Mouse (Mus musculus): ENCODE measurements around the gene Gprasp1. TPM values are rescaled to one million over a fixed set of nuclear protein-coding genes. Genes with fewer than 3 reads are reported as not detected.
"Not testable (repeated sequence)": the region's sequence is repeated elsewhere in the genome, so short reads cannot be mapped to it uniquely, and the experiment has no call there.

The Gprasp1 gene
- 8.3 and 9.5 TPM in 2 replicates for polyA plus RNA-seq (2015; fragmentation: Nextera tagmentation; extraction: Ambion mirVana)

GRCm38 (mm10) chrX:135742304-135743055 is at the start of gene Gprasp1, which contains the start of gene Armcx5:
Gene Gprasp1, plus strand, starts transcription at chrX:135742733.
Gene Armcx5, plus strand, starts transcription at chrX:135742733.
- H3K4me1 ChIP-seq (replicated peaks), result peaks cover 9% of the 10 kb centered on the region; the same call in 1 of the 2 replicates
- DNase-seq (peak; percentile 73), ATAC-seq (ENCODE audit: low read depth) (peak; percentile 97)
- peak within 1 kb of the TSS; percentile 76 for H3K9ac ChIP-seq
- H3K27ac ChIP-seq, result peak within 1 kb of the TSS; percentile 50; the same call in 1 of the 2 replicates
- peak within 1 kb of the TSS; percentile 71 for H3K4me3 ChIP-seq (replicated peaks)
- H3K36me3 ChIP-seq, result no peaks in the 10 kb centered on the region
- H3K27me3 ChIP-seq, result no peaks in the 10 kb centered on the region
- WGBS (ENCODE audit: insufficient replicate concordance), result 13% methylated on average over 48 of the region's 48 CpGs
- peak within 1 kb of the TSS; percentile 69 for H3K4me2 ChIP-seq
- no peaks in the 10 kb centered on the region for H3K9me3 ChIP-seq (replicated peaks)

GRCm38 (mm10) chrX:135693633-135694032 is 48.9 kb upstream of the Gprasp1 start, which contains the start of gene Tcp11x2:
Gene Tcp11x2, minus strand, starts transcription at chrX:135693790.
- H3K9ac ChIP-seq, result no peak within 1 kb of the TSS
- DNase-seq (no peak), ATAC-seq (ENCODE audit: low read depth) (no peak)
- no peaks in the 10 kb centered on the region for H3K9me3 ChIP-seq (replicated peaks)
- H3K4me2 ChIP-seq, result no peak within 1 kb of the TSS
- no peak within 1 kb of the TSS for H3K27ac ChIP-seq
- H3K27me3 ChIP-seq, result peaks cover 4% of the 10 kb centered on the region; the same call in 1 of the 2 replicates
- WGBS (ENCODE audit: insufficient replicate concordance), result 52% methylated on average over 1 of the region's 1 CpGs
- H3K4me3 ChIP-seq (replicated peaks), result no peak within 1 kb of the TSS
- H3K36me3 ChIP-seq, result no peaks in the 10 kb centered on the region
- H3K4me1 ChIP-seq (replicated peaks), result no peaks in the 10 kb centered on the region

- H3K4me3 ChIP-seq (replicated peaks), result no peak overlapping the region
- no peak for DNase-seq
- no peak overlapping the region for H3K9ac ChIP-seq
- no peak for ATAC-seq (ENCODE audit: low read depth)
- no peaks in the 10 kb centered on the region for H3K9me3 ChIP-seq (replicated peaks)
- no peaks in the 10 kb centered on the region for H3K36me3 ChIP-seq
- H3K4me1 ChIP-seq (replicated peaks), result no peaks in the 10 kb centered on the region
- no peaks in the 10 kb centered on the region for H3K27me3 ChIP-seq
- 57% methylated on average over 1 of the region's 1 CpGs for WGBS (ENCODE audit: insufficient replicate concordance)
- H3K4me2 ChIP-seq, result no peak overlapping the region
- H3K27ac ChIP-seq, result no peak overlapping the region
Measured at GRCm38 (mm10) chrX:135703111-135703510, 39.4 kb upstream of the Gprasp1 start.

GRCm38 (mm10) chrX:135704349-135704748 is 38.2 kb upstream of the Gprasp1 start:
- H3K4me2 ChIP-seq, result no peak overlapping the region
- DNase-seq (no peak), ATAC-seq (ENCODE audit: low read depth) (no peak)
- no peaks in the 10 kb centered on the region for H3K27me3 ChIP-seq
- H3K4me1 ChIP-seq (replicated peaks), result no peaks in the 10 kb centered on the region
- 25% methylated on average over 2 of the region's 2 CpGs for WGBS (ENCODE audit: insufficient replicate concordance)
- no peak overlapping the region for H3K27ac ChIP-seq
- H3K9me3 ChIP-seq (replicated peaks), result no peaks in the 10 kb centered on the region
- no peak overlapping the region for H3K4me3 ChIP-seq (replicated peaks)
- H3K9ac ChIP-seq, result no peak overlapping the region
- no peaks in the 10 kb centered on the region for H3K36me3 ChIP-seq

- no peak for ATAC-seq (ENCODE audit: low read depth)
- Histone ChIP-seq H3K9me3 (replicated peaks) (no peaks in the 10 kb centered on the region), H3K27me3 (no peaks in the 10 kb centered on the region), H3K36me3 (no peaks in the 10 kb centered on the region), H3K4me2 (no peak overlapping the region), H3K27ac (no peak overlapping the region), H3K4me1 (replicated peaks) (no peaks in the 10 kb centered on the region), H3K4me3 (replicated peaks) (no peak overlapping the region), H3K9ac (no peak overlapping the region)
- DNase-seq, result no peak
- 50% methylated on average over 2 of the region's 2 CpGs for WGBS (ENCODE audit: insufficient replicate concordance)
Measured at GRCm38 (mm10) chrX:135712845-135713244, 29.7 kb upstream of the Gprasp1 start.

- no peak within 1 kb of the TSS for H3K27ac ChIP-seq
- H3K9me3 ChIP-seq (replicated peaks), result no peaks in the 10 kb centered on the region
- whole genome bisulfite sequencing (ENCODE audit: insufficient replicate concordance), result 75% methylated on average over 10 of the region's 10 CpGs
- no peaks in the 10 kb centered on the region for H3K36me3 ChIP-seq
- DNase-seq (no peak), ATAC-seq (ENCODE audit: low read depth) (no peak)
- H3K4me2 ChIP-seq, result no peak within 1 kb of the TSS
- H3K4me1 ChIP-seq (replicated peaks), result no peaks in the 10 kb centered on the region
- H3K9ac ChIP-seq, result no peak within 1 kb of the TSS
- no peak within 1 kb of the TSS for H3K4me3 ChIP-seq (replicated peaks)
- H3K27me3 ChIP-seq, result peaks cover under 1% of the 10 kb centered on the region; the same call in 1 of the 2 replicates
Measured at GRCm38 (mm10) chrX:135725161-135725560, 17.4 kb upstream of the Gprasp1 start, which contains the start of gene Tmsb15a. Gene Tmsb15a, minus strand, starts transcription at chrX:135725261.

GRCm38 (mm10) chrX:135738730-135739520 is 3.6 kb upstream of the Gprasp1 start:
- H3K9ac ChIP-seq, result no peak overlapping the region
- H3K9me3 ChIP-seq (replicated peaks), result no peaks in the 10 kb centered on the region
- ATAC-seq (ENCODE audit: low read depth) (no peak), DNase-seq (no peak)
- 75% methylated on average over 2 of the region's 2 CpGs for WGBS (ENCODE audit: insufficient replicate concordance)
- H3K4me3 ChIP-seq (replicated peaks), result no peak overlapping the region
- no peaks in the 10 kb centered on the region for H3K27me3 ChIP-seq
- no peak overlapping the region for H3K27ac ChIP-seq
- peaks cover 9% of the 10 kb centered on the region; the same call in 1 of the 2 replicates for H3K4me1 ChIP-seq (replicated peaks)
- H3K4me2 ChIP-seq, result no peak overlapping the region
- no peaks in the 10 kb centered on the region for H3K36me3 ChIP-seq

- DNase-seq (no peak), ATAC-seq (ENCODE audit: low read depth) (peak; percentile 30; the same call in 1 of the 2 replicates)
- H3K4me2 ChIP-seq, result peak overlapping the region; percentile 69
- WGBS (ENCODE audit: insufficient replicate concordance), result 13% methylated on average over 7 of the region's 7 CpGs
- H3K36me3 ChIP-seq, result no peaks in the 10 kb centered on the region
- peaks cover 9% of the 10 kb centered on the region; the same call in 1 of the 2 replicates for H3K4me1 ChIP-seq (replicated peaks)
- H3K27me3 ChIP-seq, result no peaks in the 10 kb centered on the region
- no peaks in the 10 kb centered on the region for H3K9me3 ChIP-seq (replicated peaks)
- H3K9ac ChIP-seq, result peak overlapping the region; percentile 76
- peak overlapping the region; percentile 71 for H3K4me3 ChIP-seq (replicated peaks)
- H3K27ac ChIP-seq, result peak overlapping the region; percentile 30; the same call in 1 of the 2 replicates
Measured at GRCm38 (mm10) chrX:135743056-135743355, 473 bp downstream of the Gprasp1 start.

GRCm38 (mm10) chrX:135745376-135745775 is 2.8 kb downstream of the Gprasp1 start:
- H3K9me3 ChIP-seq (replicated peaks); H3K36me3 ChIP-seq; H3K4me3 ChIP-seq (replicated peaks); H3K27me3 ChIP-seq; DNase-seq; H3K4me1 ChIP-seq (replicated peaks); H3K9ac ChIP-seq; H3K27ac ChIP-seq; ATAC-seq (ENCODE audit: low read depth); H3K4me2 ChIP-seq: not testable (repeated sequence)
- 75% methylated on average over 3 of the region's 3 CpGs for WGBS (ENCODE audit: insufficient replicate concordance)

- Histone ChIP-seq H3K9me3 (replicated peaks) (no peaks in the 10 kb centered on the region), H3K9ac (no peak overlapping the region), H3K27ac (no peak overlapping the region), H3K27me3 (no peaks in the 10 kb centered on the region), H3K4me2 (no peak overlapping the region), H3K4me1 (replicated peaks) (no peaks in the 10 kb centered on the region), H3K4me3 (replicated peaks) (no peak overlapping the region), H3K36me3 (no peaks in the 10 kb centered on the region)
- DNase-seq, result peak; percentile 24
- WGBS (ENCODE audit: insufficient replicate concordance), result 7% methylated on average over 2 of the region's 2 CpGs
- no peak for ATAC-seq (ENCODE audit: low read depth)
Measured at GRCm38 (mm10) chrX:135752832-135753231, 10.3 kb downstream of the Gprasp1 start.

- H3K4me1 ChIP-seq (replicated peaks), result no peaks in the 10 kb centered on the region
- H3K27me3 ChIP-seq, result no peaks in the 10 kb centered on the region
- H3K4me2 ChIP-seq, result no peak overlapping the region
- DNase-seq (no peak), ATAC-seq (ENCODE audit: low read depth) (no peak)
- H3K4me3 ChIP-seq (replicated peaks), result no peak overlapping the region
- H3K9me3 ChIP-seq (replicated peaks), result no peaks in the 10 kb centered on the region
- no peak overlapping the region for H3K27ac ChIP-seq
- H3K9ac ChIP-seq, result no peak overlapping the region
- H3K36me3 ChIP-seq, result no peaks in the 10 kb centered on the region
Measured at GRCm38 (mm10) chrX:135761707-135762106, 19.2 kb downstream of the Gprasp1 start.

Data from liver, embryonic 13.5 days (tissue).